Mouse (Mus musculus): Measurements from ENCODE around the gene Sptan1. TPM values are rescaled to one million over a fixed set of nuclear protein-coding genes. Genes with fewer than 3 reads are reported as not detected.

The Sptan1 gene
- total and polyA plus RNA-seq, 3 experiments: 26.2 to 29.5 TPM; not detected in 1

GRCm38 (mm10) chr2:30063235-30063634 lies 97.9 kb downstream of the Sptan1 start:
- Histone ChIP-seq H3K4me1 (ENCODE audit: control insufficient read depth in 1 of 2, insufficient read depth in 2 of 2, low read length in 2 of 2) (peaks cover 5 to 10% of the 10 kb centered on the region in 2 experiments; a peak in 3 of 4 replicates), H3K27me3 (ENCODE audit: control insufficient read depth in 1 of 2, insufficient read depth in 2 of 2, low read length in 2 of 2) (no peaks in the 10 kb centered on the region), H3K36me3 (ENCODE audit: control insufficient read depth in 1 of 2, insufficient read depth in 2 of 2, low read length in 2 of 2) (peaks cover 7 to 20% of the 10 kb centered on the region in 2 experiments), H3K9me3 (replicated peaks; ENCODE audit: insufficient read depth, low read length) (no peaks in the 10 kb centered on the region), H3K9ac (ENCODE audit: control insufficient read depth, low read depth, low read length, poor library complexity, severe bottlenecking) (peak overlapping the region; percentile 99), H3K27ac (ENCODE audit: control insufficient read depth, low read depth, low read length) (peak overlapping the region; percentile 97), H3K79me2 (ENCODE audit: control insufficient read depth, insufficient read depth, low read length, poor library complexity) (peaks cover 63% of the 10 kb centered on the region), H3K4me3 (ENCODE audit: control insufficient read depth in 1 of 2, insufficient read depth in 1 of 2, low read depth in 2 of 2, low read length in 2 of 2) (peak overlapping the region; percentile 86 to 94)
- no peak for DNase-seq (ENCODE audit: low read depth, low spot score)
- TF ChIP-seq UBTF (IDR thresholded peaks at IDR 0.05; ENCODE audit: borderline replicate concordance, insufficient read depth, low read depth, low read length) (0 out of 2 replicates have a peak, but pooled peaks have one; percentile 8), MAZ (IDR thresholded peaks at IDR 0.05; ENCODE audit: low read depth, low read length) (0 out of 2 replicates have a peak, but pooled peaks have one; percentile 40), ZC3H11A (IDR thresholded peaks at IDR 0.05; ENCODE audit: low read depth, low read length) (no peak)

- peaks cover 5 to 13% of the 10 kb centered on the region in 2 experiments; a peak in 3 of 4 replicates for H3K4me1 ChIP-seq (ENCODE audit: control insufficient read depth in 1 of 2, insufficient read depth in 2 of 2, low read length in 2 of 2)
- 0 out of 2 replicates have a peak, but pooled peaks have one; percentile 7 for TF ChIP-seq POLR2AphosphoS2 (IDR thresholded peaks at IDR 0.05; ENCODE audit: low read length)
- no peak for TF ChIP-seq GATA1 (IDR thresholded peaks at IDR 0.05; ENCODE audit: low read depth, low read length)
- TF ChIP-seq SIN3A (IDR thresholded peaks at IDR 0.05; ENCODE audit: low read length): peak; percentile 16; the same call in 1 of the 2 replicates
- peak overlapping the region; percentile 97 for H3K27ac ChIP-seq (ENCODE audit: control insufficient read depth, low read depth, low read length)
These were observed 98.4 kb downstream of the Sptan1 start for GRCm38 (mm10) chr2:30063791-30064190.

GRCm38 (mm10) chr2:30064298-30064697 lies 98.9 kb downstream of the Sptan1 start:
- Histone ChIP-seq H3K27me3 (ENCODE audit: control insufficient read depth in 1 of 2, insufficient read depth in 2 of 2, low read length in 2 of 2) (no peaks in the 10 kb centered on the region), H3K9me3 (replicated peaks; ENCODE audit: insufficient read depth, low read length) (no peaks in the 10 kb centered on the region), H3K4me3 (ENCODE audit: control insufficient read depth in 1 of 2, insufficient read depth in 1 of 2, low read depth in 2 of 2, low read length in 2 of 2) (peak overlapping the region; percentile 86 to 94), H3K79me2 (ENCODE audit: control insufficient read depth, insufficient read depth, low read length, poor library complexity) (peaks cover 71% of the 10 kb centered on the region), H3K27ac (ENCODE audit: control insufficient read depth, low read depth, low read length) (peak overlapping the region; percentile 97), H3K4me1 (ENCODE audit: control insufficient read depth in 1 of 2, insufficient read depth in 2 of 2, low read length in 2 of 2) (peaks cover 5 to 13% of the 10 kb centered on the region in 2 experiments; a peak in 3 of 4 replicates), H3K9ac (ENCODE audit: control insufficient read depth, low read depth, low read length, poor library complexity, severe bottlenecking) (peak overlapping the region; percentile 99), H3K36me3 (ENCODE audit: control insufficient read depth in 1 of 2, insufficient read depth in 2 of 2, low read length in 2 of 2) (peaks cover 14 to 27% of the 10 kb centered on the region in 2 experiments)
- DNase-seq (ENCODE audit: low read depth, low spot score): peak; percentile 53
- TF ChIP-seq RCOR1 (IDR thresholded peaks at IDR 0.05; ENCODE audit: low read depth, low read length) (0 out of 2 replicates have a peak, but pooled peaks have one; percentile 1), JUND (IDR thresholded peaks at IDR 0.05; ENCODE audit: low read depth, low read length) (no peak), MAX (IDR thresholded peaks at IDR 0.05; ENCODE audit: low read length) (no peak), SIN3A (IDR thresholded peaks at IDR 0.05; ENCODE audit: low read length) (peak; percentile 27; the same call in 1 of the 2 replicates), EP300 (IDR thresholded peaks at IDR 0.05; ENCODE audit: low read depth in 1 of 2, low read length in 2 of 2) (peak in 1 of 2 experiments; percentile 19; a peak in 1 of 4 replicates), TBP (IDR thresholded peaks at IDR 0.05; ENCODE audit: low read depth, low read length) (peak; percentile 18; the same call in 1 of the 2 replicates), MAZ (IDR thresholded peaks at IDR 0.05; ENCODE audit: low read depth, low read length) (no peak), MYB (IDR thresholded peaks at IDR 0.05; ENCODE audit: low read depth, low read length) (no peak), ETS1 (IDR thresholded peaks at IDR 0.05; ENCODE audit: low read depth, low read length) (0 out of 2 replicates have a peak, but pooled peaks have one; percentile 23), NRF1 (IDR thresholded peaks at IDR 0.05; ENCODE audit: insufficient read depth, low read depth, low read length, poor library complexity, severe bottlenecking) (no peak), ZMIZ1 (IDR thresholded peaks at IDR 0.05; ENCODE audit: low read depth, low read length) (no peak), KAT2A (conservative IDR thresholded peaks at IDR 0.05; ENCODE audit: low read depth, low read length) (no peak), POLR2A (IDR thresholded peaks at IDR 0.05; ENCODE audit: control insufficient read depth in 1 of 2, insufficient read depth in 1 of 2, low read depth in 1 of 2, low read length in 2 of 2, poor library complexity in 1 of 2) (no peak), ZKSCAN1 (IDR thresholded peaks at IDR 0.05; ENCODE audit: low read depth, low read length) (no peak), POLR2AphosphoS2 (IDR thresholded peaks at IDR 0.05; ENCODE audit: low read length) (peak; percentile 14; the same call in 1 of the 2 replicates), MYC (IDR thresholded peaks at IDR 0.05; ENCODE audit: low read depth, low read length) (no peak), CHD1 (IDR thresholded peaks at IDR 0.05; ENCODE audit: low read depth, low read length) (0 out of 2 replicates have a peak, but pooled peaks have one; percentile 69), MXI1 (IDR thresholded peaks at IDR 0.05; ENCODE audit: low read depth, low read length) (no peak; the same call in none of the 2 replicates), TCF12 (IDR thresholded peaks at IDR 0.05; ENCODE audit: low read depth, low read length) (no peak), ZNF384 (IDR thresholded peaks at IDR 0.05; ENCODE audit: low read depth, low read length) (no peak), HCFC1 (IDR thresholded peaks at IDR 0.05; ENCODE audit: low read depth, low read length) (no peak), UBTF (IDR thresholded peaks at IDR 0.05; ENCODE audit: borderline replicate concordance, insufficient read depth, low read depth, low read length) (no peak)

More at GRCm38 (mm10) chr2:30063791-30064190, 98.4 kb downstream of the Sptan1 start:
- no peaks in the 10 kb centered on the region for H3K9me3 ChIP-seq (replicated peaks; ENCODE audit: insufficient read depth, low read length)
- peaks cover 68% of the 10 kb centered on the region for H3K79me2 ChIP-seq (ENCODE audit: control insufficient read depth, insufficient read depth, low read length, poor library complexity)
- H3K36me3 ChIP-seq (ENCODE audit: control insufficient read depth in 1 of 2, insufficient read depth in 2 of 2, low read length in 2 of 2): peaks cover 10 to 25% of the 10 kb centered on the region in 2 experiments
- H3K9ac ChIP-seq (ENCODE audit: control insufficient read depth, low read depth, low read length, poor library complexity, severe bottlenecking): peak overlapping the region; percentile 99
- peak; percentile 68 for DNase-seq (ENCODE audit: low read depth, low spot score)
- no peaks in the 10 kb centered on the region for H3K27me3 ChIP-seq (ENCODE audit: control insufficient read depth in 1 of 2, insufficient read depth in 2 of 2, low read length in 2 of 2)
- peak overlapping the region; percentile 86 to 94 for H3K4me3 ChIP-seq (ENCODE audit: control insufficient read depth in 1 of 2, insufficient read depth in 1 of 2, low read depth in 2 of 2, low read length in 2 of 2)
